Mouse (Mus musculus) heart, postnatal 25 days (tissue): ENCODE results near the gene Lilr4b. TPM values are rescaled to one million over a fixed set of nuclear protein-coding genes. Genes with fewer than 3 reads are reported as not detected.
"Not testable (repeated sequence)": the region's sequence is repeated elsewhere in the genome, so short reads cannot be mapped to it uniquely, and the experiment has no call there.

ENCODE experiments used
- DNase-seq: peaks from one replicate; pipeline ENCODE4 v3.0.0; 2022; ENCODE audit warnings: low spot score
- intact Hi-C: fragments of 180-260 bp; cut with DNase I; formaldehyde crosslinking; loops from one replicate; pipeline ENCODE4 v1.15.1; 2025
- total RNA-seq, 2 experiments: library from RNA; stranded (reverse); gene quantifications; 2 replicates each; pipeline ENCODE4 v1.2.3; 2021

The Lilr4b gene
- 1 to 10 TPM; 1.6 to 1.9 TPM for total RNA-seq

- intact Hi-C loops, DNase-seq: not testable (repeated sequence)
Observed at GRCm38 (mm10) chr10:51480397-51480796, at the start of gene Lilr4b, which contains the start of gene Gm49339. Gene Lilr4b (plus strand): TSS chr10:51480632. Gene Gm49339 (plus strand): TSS chr10:51480612.

GRCm38 (mm10) chr10:51432940-51433339 is 47.5 kb upstream of the Lilr4b start:
- no peak for DNase-seq

GRCm38 (mm10) chr10:51435684-51436083 is 44.7 kb upstream of the Lilr4b start:
- intact Hi-C loops, result no loop called here
- DNase-seq, result no peak

More at GRCm38 (mm10) chr10:51432940-51433339, 47.5 kb upstream of the Lilr4b start:
- intact Hi-C loops, result no loop called here

GRCm38 (mm10) chr10:51451610-51452009 is 28.8 kb upstream of the Lilr4b start:
- intact Hi-C loops, result no loop called here
- no peak for DNase-seq

GRCm38 (mm10) chr10:51453616-51454298 is 26.7 kb upstream of the Lilr4b start:
- intact Hi-C loops, result no loop called here
- no peak for DNase-seq

- DNase-seq, result no peak
- intact Hi-C loops, result no loop called here
Observed at GRCm38 (mm10) chr10:51454365-51454764, 26.1 kb upstream of the Lilr4b start.

- intact Hi-C loops, result no loop called here
- DNase-seq, result no peak
Observed at GRCm38 (mm10) chr10:51455762-51456161, 24.7 kb upstream of the Lilr4b start.

GRCm38 (mm10) chr10:51456369-51456768 is 24.1 kb upstream of the Lilr4b start:
- no peak for DNase-seq
- intact Hi-C loops, result no loop called here

GRCm38 (mm10) chr10:51463800-51464199 is 16.6 kb upstream of the Lilr4b start:
- intact Hi-C loops, DNase-seq: not testable (repeated sequence)

- intact Hi-C loops, DNase-seq: not testable (repeated sequence)
Observed at GRCm38 (mm10) chr10:51490691-51491090, 10.3 kb downstream of the Lilr4b start, which contains the start of gene Lilrb4a. Gene Lilrb4a (plus strand): TSS chr10:51490956.

GRCm38 (mm10) chr10:51520021-51520420 is 39.6 kb downstream of the Lilr4b start:
- DNase-seq, result no peak
- intact Hi-C loops, result no loop called here

- intact Hi-C loops, result no loop called here
- DNase-seq, result no peak
Observed at GRCm38 (mm10) chr10:51521453-51521852, 41.0 kb downstream of the Lilr4b start.

- intact Hi-C loops, result no loop called here
- no peak for DNase-seq
Observed at GRCm38 (mm10) chr10:51526090-51526489, 45.7 kb downstream of the Lilr4b start.

GRCm38 (mm10) chr10:51526633-51527032 is 46.2 kb downstream of the Lilr4b start:
- intact Hi-C loops, result no loop called here
- no peak for DNase-seq

GRCm38 (mm10) chr10:51528840-51529434 is 48.5 kb downstream of the Lilr4b start:
- intact Hi-C loops, result no loop called here
- DNase-seq, result no peak

GRCm38 (mm10) chr10:51529497-51529896 is 49.1 kb downstream of the Lilr4b start:
- intact Hi-C loops, result no loop called here

GRCm38 (mm10) chr10:51530813-51531212 is 50.4 kb downstream of the Lilr4b start:
- DNase-seq, result no peak
- intact Hi-C loops, result no loop called here

More at GRCm38 (mm10) chr10:51529497-51529896, 49.1 kb downstream of the Lilr4b start:
- no peak for DNase-seq
